Mouse (Mus musculus) monocyte, adult 5-6 weeks (primary cell): ENCODE measurements around the gene Rnf10. TPM values are rescaled to one million over a fixed set of nuclear protein-coding genes. Genes with fewer than 3 reads are reported as not detected.
A peak's percentile ranks its signal among the peaks of the same experiment; 100 is the strongest.

Source experiments
- ATAC-seq: fragments of 153-309, 156-312 bp; replicated peaks from 2 replicates; pipeline ENCODE4 v1.8.0; 2017; ENCODE audit warnings: mild to moderate bottlenecking; ENCODE audit not compliant: low TSS enrichment, insufficient number of reproducible peaks, severe bottlenecking, poor library complexity, low FRiP score
- total RNA-seq: library from RNA; stranded (forward); fragments of 200-1000, 200-491, 200-594 nt; gene quantifications from 3 replicates; pipeline ENCODE4 v1.2.3, GENCODE M21; 2017

Gene Rnf10
- total RNA-seq, 1 experiment from 2014 or later, result 61.2 TPM

DNA sequence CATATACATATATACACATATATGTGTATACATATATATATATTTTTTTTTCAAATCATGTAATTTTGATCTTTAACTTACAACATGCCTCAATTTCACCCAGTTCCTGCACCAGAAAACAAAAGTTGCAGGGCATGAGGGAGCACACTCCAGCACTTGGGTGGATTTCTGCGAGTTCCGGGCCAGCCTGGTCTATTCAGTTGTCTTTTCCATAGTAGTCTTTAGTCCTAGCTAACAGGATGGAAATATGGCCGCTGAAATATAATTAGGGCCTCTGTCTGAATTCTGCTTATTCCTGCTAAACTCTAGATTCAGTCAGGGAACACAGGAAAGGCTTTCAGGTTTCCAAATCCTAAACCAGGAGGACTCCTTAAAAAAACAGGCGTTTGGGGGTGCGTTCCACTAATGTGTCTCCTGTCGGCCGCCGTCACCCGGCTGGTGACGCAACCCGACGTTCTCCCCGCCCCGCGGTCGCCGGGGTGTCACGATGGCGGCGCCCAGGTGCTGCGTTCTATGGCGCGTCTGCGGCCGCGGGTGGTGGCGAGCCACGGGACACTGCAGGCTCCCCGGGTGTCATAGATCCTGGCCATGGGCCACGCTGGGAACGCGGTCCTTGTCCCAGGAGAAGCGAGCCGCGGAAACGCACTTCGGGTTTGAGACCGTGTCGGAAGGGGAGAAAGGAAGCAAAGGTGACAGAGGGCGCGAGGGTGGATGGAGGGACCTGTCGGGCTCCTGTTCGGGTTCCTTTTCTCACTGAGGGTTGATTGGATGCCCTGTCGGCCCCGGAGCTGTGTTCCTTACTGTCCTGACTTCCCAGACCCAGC, 6.7 kb upstream of the Rnf10 start, which contains the start of gene Coq5:
Gene Coq5, plus strand, starts transcription at position 441 of the 824 bp plus-strand sequence.
- peak; percentile 83 for ATAC-seq

DNA sequence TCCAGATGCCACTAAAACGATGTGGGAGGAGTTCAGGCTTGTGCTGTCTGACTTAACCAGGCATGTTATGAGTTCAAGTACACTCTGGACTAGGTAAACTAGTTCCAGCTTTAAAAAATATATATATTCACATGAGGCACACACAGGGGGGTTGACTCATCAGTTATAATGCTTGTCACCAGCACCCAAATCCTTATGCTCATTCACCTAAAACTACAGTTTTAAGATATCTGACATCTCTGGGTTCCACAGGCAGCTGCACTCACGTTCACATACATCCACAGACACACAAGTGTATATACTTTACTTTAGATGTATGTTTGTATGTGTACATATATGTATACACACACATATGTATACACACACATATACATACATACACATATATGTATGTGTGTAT, 6.1 kb upstream of the Rnf10 start:
- no peak for ATAC-seq

DNA sequence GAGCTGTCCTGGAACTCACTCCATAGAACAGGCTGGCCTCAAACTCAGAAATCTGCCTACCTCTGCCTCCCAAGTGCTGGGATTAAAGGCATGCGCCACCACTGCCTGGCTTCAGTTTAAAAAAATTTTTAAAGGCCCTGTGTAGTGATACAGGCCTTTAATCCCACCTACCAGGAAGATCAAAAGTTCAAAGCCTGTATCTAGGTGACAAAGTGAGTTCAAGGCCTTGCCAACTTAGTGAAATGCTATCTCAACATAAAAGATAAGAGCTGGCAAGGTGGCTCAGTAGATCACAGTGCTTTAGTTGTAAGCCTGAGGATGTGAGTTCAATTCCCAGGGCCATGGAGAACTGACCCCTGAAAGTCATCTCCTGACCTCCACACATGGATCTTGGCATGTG, 5.4 kb upstream of the Rnf10 start:
- ATAC-seq, result no peak

DNA sequence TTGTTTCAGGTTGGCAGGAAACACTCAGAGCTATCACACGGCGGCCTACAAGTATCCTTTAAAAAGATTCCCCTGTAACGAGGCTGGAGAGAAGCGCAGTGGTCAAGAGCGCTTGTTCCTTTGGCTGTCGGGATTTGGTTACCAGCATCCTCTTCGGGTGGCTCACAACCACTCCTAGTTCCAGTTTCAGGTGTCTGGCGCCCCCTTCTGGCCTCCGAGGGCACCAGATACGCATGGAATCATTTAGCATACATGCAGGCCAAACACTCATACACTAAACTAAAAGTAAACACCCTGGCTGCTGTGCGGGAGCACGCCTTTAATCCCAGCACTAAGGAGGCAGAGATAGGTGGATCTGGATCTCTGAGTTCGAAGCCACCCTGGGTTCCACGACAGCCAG, 3.3 kb upstream of the Rnf10 start:
- ATAC-seq, result no peak

DNA sequence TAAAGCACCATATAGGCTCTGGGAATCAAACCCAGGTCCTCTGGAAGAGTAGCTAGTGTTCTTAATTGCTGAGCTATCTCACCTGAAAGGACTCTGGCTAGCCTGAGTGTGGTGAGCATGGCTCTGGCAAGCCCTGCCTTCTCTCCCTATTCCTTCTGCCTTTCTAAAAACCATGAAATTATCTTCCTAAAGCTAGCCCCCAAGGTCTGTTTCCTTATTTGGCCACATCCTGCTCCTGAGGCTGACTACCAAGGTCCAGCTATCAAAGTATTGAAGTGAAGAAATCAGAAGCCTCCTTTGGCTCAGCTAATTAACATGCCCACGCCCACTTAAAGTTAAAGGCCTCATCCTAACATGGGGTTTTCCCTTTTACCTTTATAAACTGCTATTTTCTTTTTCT, 2.1 kb upstream of the Rnf10 start:
- ATAC-seq, result no peak

DNA sequence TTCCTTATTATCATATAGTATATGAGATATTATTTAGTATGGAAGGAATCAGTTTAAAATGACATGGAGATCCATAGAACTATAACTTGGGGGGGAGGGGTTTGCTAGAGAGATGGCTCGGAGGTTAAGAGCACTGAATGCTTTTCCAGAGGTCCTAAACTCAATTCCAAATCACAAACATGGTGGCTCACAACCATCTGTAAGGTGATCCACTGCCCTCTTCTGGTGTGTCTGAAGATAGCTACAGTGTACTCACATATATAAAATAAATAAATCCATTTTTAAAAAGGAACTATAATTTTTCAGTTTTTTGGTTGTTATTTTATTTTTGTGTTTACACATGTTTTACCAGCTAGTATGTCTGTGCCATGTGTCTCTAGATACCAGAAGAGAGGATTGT, 1.7 kb upstream of the Rnf10 start:
- no peak for ATAC-seq

DNA sequence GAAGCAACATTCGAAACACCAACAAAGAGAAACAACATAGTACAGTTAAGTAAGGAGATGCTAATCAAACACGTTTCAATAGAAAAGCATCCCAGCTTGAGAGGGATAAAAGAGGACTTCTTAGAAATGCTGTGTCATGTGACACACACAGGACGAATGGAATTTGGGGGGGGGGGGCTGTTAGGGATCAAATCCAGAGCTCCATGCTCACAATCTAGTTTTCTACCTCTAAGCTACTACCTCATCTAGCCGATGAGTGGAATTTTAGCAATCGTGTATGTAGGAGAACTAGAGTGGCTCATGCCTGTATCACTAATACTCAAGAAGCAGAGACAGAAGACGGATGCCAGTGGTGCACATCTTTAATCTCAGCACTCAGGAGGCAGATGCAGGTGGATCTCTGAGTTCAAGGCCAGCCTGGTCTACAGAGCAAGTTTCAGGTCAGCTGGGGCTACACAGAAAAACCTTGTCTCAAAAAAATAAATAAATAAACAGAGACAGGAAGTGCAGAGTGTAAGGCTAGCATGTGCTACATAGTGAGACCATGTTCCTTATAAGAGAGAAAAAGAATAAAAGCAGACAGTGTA, 944 bp upstream of the Rnf10 start:
- no peak for ATAC-seq

DNA sequence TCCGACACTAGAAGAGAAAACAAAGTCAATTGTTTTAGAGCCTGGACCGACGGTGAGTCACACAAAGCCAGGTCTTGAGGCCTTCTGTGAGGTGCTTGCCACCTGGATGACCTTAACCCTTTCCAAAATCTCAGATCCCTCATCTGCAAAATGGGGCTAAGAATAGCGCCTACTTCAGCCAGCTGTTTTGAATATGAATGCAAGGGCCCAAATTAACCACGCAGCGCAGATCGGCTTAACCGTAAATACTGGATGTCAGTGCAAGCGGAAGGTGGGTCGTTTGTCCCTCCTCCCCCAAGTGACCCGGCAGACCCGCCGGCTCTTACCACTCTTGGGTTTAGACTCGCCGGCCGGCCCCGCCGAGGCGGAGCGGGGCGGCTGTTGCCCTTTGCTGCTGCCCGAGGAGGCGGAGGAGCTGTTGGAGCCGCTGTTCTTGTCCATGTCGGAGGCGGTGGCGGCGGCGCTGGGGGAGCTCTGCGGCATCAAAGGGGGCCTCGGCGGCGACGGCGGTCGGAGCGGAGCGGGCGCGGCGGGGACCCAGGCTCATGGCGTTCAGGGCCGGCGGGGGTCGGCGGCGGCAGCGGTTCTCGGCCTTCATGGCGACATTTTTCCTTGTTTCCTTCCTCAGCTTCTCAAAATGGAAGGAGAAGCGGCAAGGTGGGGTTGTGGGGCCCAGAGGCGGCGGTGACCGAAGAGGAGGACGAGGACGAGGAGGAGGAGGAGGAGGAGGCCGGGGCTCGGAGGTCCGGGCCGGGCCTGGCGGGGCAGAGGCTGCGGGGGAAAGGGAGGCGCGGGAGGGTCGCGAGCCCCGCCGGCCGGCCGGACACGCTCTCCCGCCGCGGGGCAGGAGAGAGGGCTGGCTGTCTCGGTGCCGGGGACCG, 527 bp downstream of the Rnf10 start:
- ATAC-seq, result 0 out of 2 replicates have a peak, but pooled peaks have one; percentile 3

DNA sequence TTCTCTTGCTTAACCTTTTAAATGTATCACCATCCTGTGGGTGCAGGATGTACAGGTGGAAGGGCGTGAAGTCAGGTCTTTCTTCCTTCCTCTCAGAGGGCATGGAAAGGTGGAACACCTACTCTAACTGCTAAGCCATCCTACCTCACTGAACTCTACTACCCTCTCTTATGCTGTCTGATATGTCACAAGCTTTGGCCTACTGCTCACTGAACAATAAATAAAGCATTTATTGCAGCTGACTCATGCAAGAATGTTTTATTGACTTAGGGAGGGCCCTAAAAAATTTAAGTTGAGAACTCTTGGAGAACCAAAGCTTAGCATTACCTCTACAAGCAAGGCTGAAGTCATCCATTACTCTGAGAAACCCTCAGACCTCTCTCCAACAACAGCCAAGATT, 2.7 kb downstream of the Rnf10 start:
- ATAC-seq, result no peak

DNA sequence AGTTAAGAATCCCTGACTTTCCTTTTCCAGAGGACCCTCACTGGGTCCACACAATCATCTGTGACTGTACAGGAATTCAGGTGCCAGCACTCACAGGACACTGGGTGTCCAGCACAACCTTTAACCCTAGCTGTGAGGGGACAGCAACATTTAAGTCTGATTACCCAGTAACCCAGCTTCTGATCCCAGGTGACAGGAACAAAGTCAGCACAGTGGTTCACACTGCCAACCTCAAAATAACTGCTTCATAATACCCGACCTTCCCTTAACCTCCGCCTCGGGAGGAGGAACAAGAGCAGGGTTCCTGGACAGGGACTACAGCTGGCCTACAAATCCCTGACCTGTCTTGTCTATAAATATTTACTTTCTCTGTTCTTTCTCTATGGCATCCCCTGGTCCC, 4.4 kb downstream of the Rnf10 start:
- no peak for ATAC-seq

DNA sequence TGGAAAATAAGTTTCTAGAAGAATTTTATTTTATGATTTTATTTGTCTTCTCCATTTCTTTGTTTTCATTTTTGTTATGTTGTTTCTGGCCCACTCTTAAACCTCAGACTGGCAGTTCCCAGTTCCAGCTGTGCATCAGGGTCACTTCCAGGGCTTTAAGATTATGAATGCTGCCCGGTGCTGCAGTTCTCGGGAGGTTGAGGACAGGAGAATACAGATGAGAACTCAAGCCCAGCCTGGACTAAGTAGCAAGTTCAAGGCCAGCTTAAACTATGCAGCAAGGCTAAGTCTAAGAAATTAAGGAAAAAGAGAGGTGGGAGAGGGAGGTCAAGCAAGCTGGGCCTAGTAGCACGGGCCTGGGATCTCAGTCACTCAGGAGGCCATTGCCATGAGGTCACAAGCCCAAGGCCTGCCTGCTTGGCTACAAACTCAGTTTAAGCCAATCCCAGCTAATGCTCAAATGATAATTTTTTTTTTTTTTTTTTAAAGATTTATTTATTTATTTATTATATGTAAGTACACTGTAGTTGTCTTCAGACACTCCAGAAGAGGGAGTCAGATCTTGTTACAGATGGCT, 5.1 kb downstream of the Rnf10 start:
- no peak for ATAC-seq

DNA sequence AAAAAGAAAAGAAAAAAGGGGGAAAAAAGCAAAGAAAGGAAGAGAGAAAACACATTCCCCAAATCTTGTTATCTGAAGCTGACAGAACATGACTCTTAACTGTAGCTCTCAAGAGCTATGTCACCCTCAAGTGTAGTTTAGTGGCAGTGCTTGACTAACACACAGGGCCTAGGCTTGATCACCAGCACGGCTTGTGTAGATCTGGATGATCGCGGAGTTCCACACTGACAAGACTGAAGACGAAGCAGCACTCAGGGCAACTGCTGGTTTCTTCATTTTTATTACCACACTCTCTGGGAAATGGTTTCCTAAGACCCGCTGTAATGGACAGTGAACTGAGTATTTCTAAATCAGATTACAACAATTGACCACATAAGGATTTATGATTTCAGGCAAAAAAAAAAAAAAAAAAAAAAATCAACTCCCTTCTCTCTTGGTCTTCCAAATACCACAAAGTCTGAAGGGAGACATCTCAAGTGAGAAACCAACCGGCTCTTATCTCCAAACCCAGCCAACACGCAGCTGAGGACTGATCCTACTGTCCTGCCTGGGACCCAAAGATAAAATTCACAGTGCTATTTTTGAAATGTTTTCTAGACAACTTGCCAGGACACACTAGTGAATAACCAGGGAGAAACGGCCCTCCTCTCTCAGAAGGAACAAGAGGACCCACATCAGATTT, 5.8 kb downstream of the Rnf10 start:
- ATAC-seq, result no peak

DNA sequence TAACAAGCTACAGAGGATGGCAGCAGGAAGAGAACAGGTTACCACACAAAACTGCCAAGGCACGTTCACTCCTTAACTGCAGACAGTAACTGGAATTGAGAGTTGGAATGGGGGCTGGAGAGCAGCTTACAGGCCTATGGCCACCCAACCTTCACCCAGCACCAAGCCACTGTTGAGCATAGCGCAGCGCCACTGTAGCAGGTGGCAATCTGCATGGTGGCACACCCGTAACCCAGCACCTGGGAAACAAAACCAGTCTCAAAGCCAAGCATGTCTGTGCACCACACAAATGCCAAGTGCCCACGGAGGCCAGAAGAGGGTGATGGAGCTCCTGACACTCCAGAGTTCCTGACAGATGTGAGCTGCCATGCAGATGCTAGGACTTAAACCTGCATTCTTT, 6.4 kb downstream of the Rnf10 start:
- ATAC-seq, result no peak; the same call in 1 of the 2 replicates

DNA sequence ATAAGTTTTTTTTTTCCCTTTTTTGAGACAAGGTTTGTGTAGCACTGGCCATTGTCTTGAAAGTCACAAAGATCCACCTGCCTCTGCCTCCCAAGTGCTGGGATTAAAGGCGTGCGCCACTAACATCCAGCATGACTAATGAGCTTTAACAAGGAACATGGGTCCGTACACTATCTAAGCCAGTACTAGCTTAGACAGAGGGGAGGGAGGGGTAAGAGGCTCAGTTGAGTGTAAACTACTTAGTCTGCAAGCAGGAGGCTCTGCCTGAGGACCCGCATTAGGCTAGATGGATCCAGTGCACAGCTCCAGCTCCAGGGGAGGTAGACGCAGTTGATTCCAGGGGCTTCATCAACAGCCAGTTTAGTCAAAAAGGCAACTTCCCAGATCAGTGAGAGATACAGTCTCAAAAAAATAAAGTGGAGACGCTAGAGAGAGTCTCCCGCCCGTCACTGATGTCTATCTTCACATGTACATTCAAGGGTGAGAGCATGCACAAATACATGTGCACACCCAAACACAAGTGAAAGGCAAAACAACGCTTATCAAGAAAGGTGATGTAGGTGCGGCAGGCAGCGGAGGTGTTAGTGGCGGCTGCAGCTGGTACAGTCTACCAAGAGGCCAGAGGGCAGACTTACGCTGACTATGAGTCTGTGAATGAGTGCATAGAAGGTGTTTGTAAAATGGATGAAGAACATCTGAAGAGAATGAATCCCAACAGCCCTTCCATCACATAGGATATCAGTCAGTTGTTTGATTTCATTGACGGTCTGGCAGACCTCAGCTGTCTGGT, 10.0 kb downstream of the Rnf10 start:
- no peak for ATAC-seq

DNA sequence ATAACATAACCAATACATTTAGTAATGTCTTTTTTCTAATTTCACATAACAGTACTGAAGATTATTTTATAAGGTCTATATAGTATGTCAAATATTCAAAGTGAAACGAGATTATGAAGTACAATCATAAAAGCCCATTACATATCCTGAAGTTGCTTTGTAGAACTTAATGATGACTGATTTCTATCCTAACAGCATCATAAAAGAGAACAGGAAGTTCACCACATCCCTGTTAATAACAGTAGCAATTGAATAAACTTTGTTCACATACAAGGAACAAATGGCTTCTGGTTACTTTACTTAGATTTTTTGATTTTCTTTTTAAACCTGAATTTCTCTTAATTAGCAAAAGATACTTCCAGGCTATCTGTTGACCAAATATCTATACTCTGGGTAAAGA, 10.8 kb downstream of the Rnf10 start:
- no peak for ATAC-seq

DNA sequence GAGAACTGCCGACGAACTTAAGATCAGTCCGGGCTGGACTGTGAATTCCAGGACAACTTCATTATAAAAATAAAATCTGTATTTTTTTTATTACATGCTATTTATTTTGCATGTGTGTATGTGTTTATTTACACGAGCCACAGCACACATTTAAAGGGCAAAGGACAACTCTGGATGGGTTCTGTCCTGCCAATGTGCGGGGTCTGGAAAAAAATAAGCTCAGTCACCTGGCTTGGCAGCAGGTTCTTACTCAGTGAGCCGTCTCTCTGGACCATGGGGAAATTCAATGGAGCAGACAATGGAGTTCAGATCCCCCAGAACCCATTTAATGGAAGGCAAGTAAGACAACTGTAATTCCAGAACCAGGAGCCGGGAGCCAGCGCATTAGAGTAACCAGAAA, 11.6 kb downstream of the Rnf10 start:
- ATAC-seq, result no peak

DNA sequence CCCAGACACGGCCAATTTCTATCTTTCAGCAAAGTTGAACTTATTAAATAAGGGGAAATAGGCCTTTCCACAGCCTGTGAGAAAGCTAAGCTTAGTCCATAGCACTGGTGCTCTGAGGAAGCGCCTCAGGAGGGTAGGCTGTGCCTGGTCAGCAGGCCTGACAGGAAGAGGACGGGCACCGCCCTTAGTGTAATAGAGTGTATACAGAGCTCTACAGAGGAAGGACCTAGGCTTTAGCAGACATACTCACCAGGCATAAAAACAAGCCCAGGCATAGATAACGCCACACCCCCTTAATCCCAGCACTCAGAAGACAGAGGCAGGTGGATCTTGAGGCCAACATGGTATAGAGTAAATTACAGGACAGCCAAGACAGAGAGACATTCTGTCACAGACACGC, 12.3 kb downstream of the Rnf10 start:
- no peak; the same call in 1 of the 2 replicates for ATAC-seq
